Mouse (Mus musculus): ENCODE data around the gene Ncam1. TPM values are rescaled to one million over a fixed set of nuclear protein-coding genes. Genes with fewer than 3 reads are reported as not detected.

The Ncam1 gene
- polyA plus RNA-seq, 1 experiment = 0.31 TPM

DNA sequence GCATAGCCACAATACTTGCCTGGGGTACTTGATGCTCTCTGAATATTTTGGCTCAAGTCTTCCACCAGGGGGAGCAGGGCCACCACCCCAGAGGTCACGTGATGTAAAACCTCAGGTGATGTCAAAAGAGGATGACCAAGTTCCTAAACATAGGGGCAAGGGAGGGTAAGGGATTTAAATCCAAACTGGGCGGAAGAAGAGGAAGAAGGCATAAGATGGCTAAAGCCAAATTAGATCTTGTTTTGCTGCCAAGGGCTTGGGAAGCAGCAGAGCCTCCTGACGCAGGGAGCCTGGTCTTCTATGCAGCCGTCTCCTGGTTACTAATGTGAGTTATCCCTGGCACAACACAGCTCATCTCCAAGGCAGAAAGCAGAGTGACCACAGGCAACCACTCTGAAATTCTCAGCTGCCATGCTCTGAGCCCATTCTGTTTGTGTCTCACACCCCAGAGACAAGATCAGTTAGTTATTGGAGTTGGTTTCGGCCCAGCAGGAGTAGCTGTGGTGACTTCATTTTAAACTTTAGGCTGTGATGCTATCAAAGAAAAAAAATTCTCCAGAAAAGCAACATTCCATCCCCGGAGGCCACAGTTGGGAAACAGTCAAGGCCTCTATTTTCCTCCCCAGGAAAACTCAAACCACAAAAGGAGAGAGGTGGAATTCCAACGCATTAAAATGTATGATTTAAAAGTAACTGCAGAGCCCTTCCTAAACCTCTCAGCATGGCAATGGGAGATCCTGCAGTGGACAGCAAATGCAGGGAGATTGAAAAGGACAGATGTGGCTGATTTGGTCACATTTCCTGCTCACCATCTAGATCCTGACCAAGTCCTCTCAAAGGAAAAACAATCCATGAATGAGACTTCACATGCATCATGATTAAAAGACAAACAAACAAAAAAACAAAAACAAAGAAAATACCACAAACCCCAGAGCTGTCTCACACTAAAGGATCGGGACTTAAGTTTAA is 135.5 kb downstream of the Ncam1 start:
- H3K4me1 ChIP-seq = no peaks in the 10 kb centered on the region
- TF ChIP-seq GATA1 (IDR thresholded peaks at IDR 0.05; ENCODE audit: borderline replicate concordance, low read length) = no peak
- TF ChIP-seq FLI1 (IDR thresholded peaks at IDR 0.05; ENCODE audit: low read length) = no peak
- H3K4me3 ChIP-seq (replicated peaks) = no peak overlapping the region
- peaks cover 25% of the 10 kb centered on the region for H3K9me3 ChIP-seq
- H3K27me3 ChIP-seq (replicated peaks) = no peaks in the 10 kb centered on the region
- H3K36me3 ChIP-seq (replicated peaks; ENCODE audit: low read length) = no peaks in the 10 kb centered on the region

DNA sequence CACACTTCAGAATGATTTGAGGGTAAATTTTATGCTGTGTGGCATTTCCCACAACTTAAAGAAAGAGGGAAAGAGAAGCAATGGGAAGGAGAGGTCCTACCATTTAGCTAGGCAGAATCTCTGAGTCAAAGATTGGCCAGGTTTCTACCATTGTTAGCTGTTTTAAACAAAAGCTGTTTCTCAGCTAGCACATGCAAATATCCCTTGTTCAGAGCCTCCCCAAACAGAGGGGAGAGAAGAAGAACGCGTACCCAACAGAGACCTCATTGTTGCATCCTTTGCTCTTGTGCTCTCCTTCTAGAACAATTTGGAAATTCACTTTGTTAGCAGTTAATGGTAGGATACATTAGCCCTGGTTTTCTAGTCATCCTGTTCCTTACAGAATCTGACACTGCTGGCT is 137.2 kb downstream of the Ncam1 start:
- H3K4me3 ChIP-seq (replicated peaks) = no peak overlapping the region
- no peaks in the 10 kb centered on the region for H3K4me1 ChIP-seq
- H3K27me3 ChIP-seq (replicated peaks) = no peaks in the 10 kb centered on the region
- peaks cover 22% of the 10 kb centered on the region for H3K9me3 ChIP-seq
- TF ChIP-seq GATA1 (IDR thresholded peaks at IDR 0.05; ENCODE audit: borderline replicate concordance, low read length) = no peak
- H3K36me3 ChIP-seq (replicated peaks; ENCODE audit: low read length) = no peaks in the 10 kb centered on the region

DNA sequence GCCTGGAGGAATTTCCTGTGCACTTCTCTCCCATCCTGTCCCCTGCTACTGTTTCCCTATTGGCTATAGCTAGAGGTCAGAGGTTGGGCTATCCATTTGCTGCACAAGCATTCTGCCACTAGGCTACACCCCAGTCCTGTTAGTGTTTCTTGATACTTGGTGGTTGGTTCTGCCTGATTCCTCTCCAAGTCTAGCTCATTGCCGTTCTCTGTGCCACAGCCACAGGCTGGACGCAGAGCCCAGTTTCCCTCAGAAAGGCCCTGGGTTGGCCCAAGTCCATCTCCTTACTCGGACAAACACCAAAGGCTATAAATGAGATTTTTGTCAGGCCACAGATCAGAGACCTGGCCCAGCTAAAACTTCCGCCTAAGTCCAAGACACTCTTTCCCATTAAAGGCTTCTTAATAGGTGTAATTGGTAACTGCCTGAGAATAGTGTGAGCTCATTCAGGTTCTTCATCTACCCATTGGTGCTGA is 140.3 kb downstream of the Ncam1 start:
- no peaks in the 10 kb centered on the region for H3K4me1 ChIP-seq
- no peaks in the 10 kb centered on the region for H3K27me3 ChIP-seq (replicated peaks)
- H3K4me3 ChIP-seq (replicated peaks) = no peak overlapping the region
- H3K36me3 ChIP-seq (replicated peaks; ENCODE audit: low read length) = no peaks in the 10 kb centered on the region
- peaks cover 24% of the 10 kb centered on the region; the same call in 1 of the 2 replicates for H3K9me3 ChIP-seq
- TF ChIP-seq GATA1 (IDR thresholded peaks at IDR 0.05; ENCODE audit: borderline replicate concordance, low read length) (no peak), FLI1 (IDR thresholded peaks at IDR 0.05; ENCODE audit: low read length) (no peak)

DNA sequence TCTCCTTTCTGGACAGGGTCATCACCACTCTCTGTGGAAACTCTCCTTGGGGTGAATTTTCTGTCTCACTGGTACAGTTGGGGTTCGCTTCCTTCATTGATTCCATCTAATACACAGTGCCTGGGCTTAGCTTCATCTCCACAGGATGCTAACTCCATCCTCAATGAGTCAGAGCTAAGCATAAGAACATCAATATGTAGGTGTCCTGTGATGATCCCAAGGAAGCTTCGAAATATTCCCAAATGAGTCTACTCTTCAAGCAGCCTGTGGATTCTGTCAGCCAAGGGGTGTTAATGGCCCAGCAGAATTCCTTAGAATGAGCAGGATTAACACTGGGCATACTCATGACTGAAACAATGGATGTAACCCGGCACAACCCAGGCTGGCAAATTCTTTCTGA is 144.3 kb downstream of the Ncam1 start:
- Histone ChIP-seq H3K4me1 (no peaks in the 10 kb centered on the region), H3K27me3 (replicated peaks) (no peaks in the 10 kb centered on the region), H3K9me3 (peaks cover 16% of the 10 kb centered on the region; the same call in 1 of the 2 replicates), H3K4me3 (replicated peaks) (no peak overlapping the region), H3K36me3 (replicated peaks; ENCODE audit: low read length) (no peaks in the 10 kb centered on the region)
- TF ChIP-seq FLI1 (IDR thresholded peaks at IDR 0.05; ENCODE audit: low read length) (no peak), GATA1 (IDR thresholded peaks at IDR 0.05; ENCODE audit: borderline replicate concordance, low read length) (no peak)

DNA sequence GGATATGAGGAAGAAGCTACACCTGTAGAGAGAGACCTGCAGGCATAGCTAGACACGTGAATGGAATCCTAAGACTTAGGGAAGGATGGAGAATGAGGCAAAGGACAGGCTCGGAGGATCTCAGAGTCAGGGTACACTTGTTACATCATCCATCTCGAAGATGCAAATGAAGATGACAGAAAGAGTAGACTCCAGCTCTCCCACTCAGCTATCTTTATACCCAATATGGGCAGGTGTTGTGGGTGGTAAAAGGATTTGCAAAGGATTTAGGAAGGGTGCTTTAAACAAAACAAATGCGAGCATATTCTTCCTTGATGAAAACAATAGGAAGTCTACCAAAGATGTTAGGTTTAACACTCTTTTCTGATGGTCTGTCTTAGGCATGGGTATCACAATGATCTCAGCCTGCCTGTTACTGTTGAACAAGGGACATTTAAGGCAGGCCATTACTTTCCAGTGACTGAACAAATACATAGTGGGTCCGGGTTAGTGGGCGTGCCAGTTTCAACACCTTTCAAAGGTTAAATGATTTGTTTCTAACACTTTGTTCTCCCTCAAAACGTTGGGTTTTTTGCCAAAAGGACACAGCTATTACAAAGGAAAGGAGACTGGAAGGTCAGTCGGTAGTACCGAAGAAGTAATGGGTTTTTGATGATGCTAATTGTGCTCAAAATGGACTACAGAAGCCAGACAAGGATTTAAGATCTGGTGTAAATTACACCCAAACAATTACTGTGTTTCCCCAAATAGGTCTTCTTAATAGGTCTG is 145.1 kb downstream of the Ncam1 start:
- H3K27me3 ChIP-seq (replicated peaks) = no peaks in the 10 kb centered on the region
- H3K4me1 ChIP-seq = no peaks in the 10 kb centered on the region
- peaks cover 15% of the 10 kb centered on the region for H3K9me3 ChIP-seq
- TF ChIP-seq FLI1 (IDR thresholded peaks at IDR 0.05; ENCODE audit: low read length) = no peak
- TF ChIP-seq GATA1 (IDR thresholded peaks at IDR 0.05; ENCODE audit: borderline replicate concordance, low read length) = no peak
- no peak overlapping the region for H3K4me3 ChIP-seq (replicated peaks)
- no peaks in the 10 kb centered on the region for H3K36me3 ChIP-seq (replicated peaks; ENCODE audit: low read length)

- Histone ChIP-seq H3K27me3 (replicated peaks) (no peaks in the 10 kb centered on the region), H3K36me3 (replicated peaks; ENCODE audit: low read length) (no peaks in the 10 kb centered on the region), H3K4me1 (no peaks in the 10 kb centered on the region), H3K9me3 (peaks cover 33% of the 10 kb centered on the region), H3K4me3 (replicated peaks) (no peak overlapping the region)
- no peak for TF ChIP-seq GATA1 (IDR thresholded peaks at IDR 0.05; ENCODE audit: borderline replicate concordance, low read length)
- TF ChIP-seq FLI1 (IDR thresholded peaks at IDR 0.05; ENCODE audit: low read length) = no peak
Observed at GRCm38 (mm10) chr9:49644296-49644695, 154.4 kb downstream of the Ncam1 start.

GRCm38 (mm10) chr9:49640764-49641163 is 158.0 kb downstream of the Ncam1 start:
- no peaks in the 10 kb centered on the region for H3K4me1 ChIP-seq
- no peak overlapping the region for H3K4me3 ChIP-seq (replicated peaks)
- TF ChIP-seq GATA1 (IDR thresholded peaks at IDR 0.05; ENCODE audit: borderline replicate concordance, low read length) (no peak), FLI1 (IDR thresholded peaks at IDR 0.05; ENCODE audit: low read length) (no peak)
- no peaks in the 10 kb centered on the region for H3K27me3 ChIP-seq (replicated peaks)
- H3K9me3 ChIP-seq = peaks cover 23% of the 10 kb centered on the region
- no peaks in the 10 kb centered on the region for H3K36me3 ChIP-seq (replicated peaks; ENCODE audit: low read length)

DNA sequence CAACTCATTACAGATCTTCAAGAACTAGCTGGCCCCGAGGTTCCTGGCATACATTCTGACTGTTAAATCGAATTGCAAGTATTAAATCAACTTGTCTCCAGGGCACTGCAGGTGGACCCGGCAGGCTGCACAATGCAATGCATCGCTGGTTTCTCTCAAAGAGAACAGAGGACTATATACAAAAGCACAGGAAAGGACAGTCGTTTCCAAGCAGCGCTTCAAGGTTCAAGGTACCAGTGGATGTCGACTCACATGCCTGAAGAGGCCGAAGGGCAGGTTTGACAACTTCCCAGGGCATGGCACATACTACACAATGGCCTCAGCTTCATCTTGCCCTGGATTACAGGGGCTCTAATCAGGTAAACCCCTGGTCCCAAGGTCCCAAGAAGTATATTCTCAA is 158.6 kb downstream of the Ncam1 start:
- TF ChIP-seq GATA1 (IDR thresholded peaks at IDR 0.05; ENCODE audit: borderline replicate concordance, low read length) = no peak
- no peak for TF ChIP-seq FLI1 (IDR thresholded peaks at IDR 0.05; ENCODE audit: low read length)
- H3K27me3 ChIP-seq (replicated peaks) = no peaks in the 10 kb centered on the region
- peaks cover 23% of the 10 kb centered on the region for H3K9me3 ChIP-seq
- H3K36me3 ChIP-seq (replicated peaks; ENCODE audit: low read length) = no peaks in the 10 kb centered on the region
- no peaks in the 10 kb centered on the region for H3K4me1 ChIP-seq
- H3K4me3 ChIP-seq (replicated peaks) = no peak overlapping the region

GRCm38 (mm10) chr9:49637955-49638354 is 160.8 kb downstream of the Ncam1 start:
- Histone ChIP-seq H3K36me3 (replicated peaks; ENCODE audit: low read length) (no peaks in the 10 kb centered on the region), H3K4me1 (no peaks in the 10 kb centered on the region), H3K27me3 (replicated peaks) (no peaks in the 10 kb centered on the region), H3K4me3 (replicated peaks) (no peak overlapping the region), H3K9me3 (peaks cover 15% of the 10 kb centered on the region)
- TF ChIP-seq GATA1 (IDR thresholded peaks at IDR 0.05; ENCODE audit: borderline replicate concordance, low read length) (no peak), FLI1 (IDR thresholded peaks at IDR 0.05; ENCODE audit: low read length) (no peak)

Data from megakaryocyte, embryonic 14.5 days (primary cell).